Mouse (Mus musculus): ENCODE results near the gene Ccdc42.

DNA sequence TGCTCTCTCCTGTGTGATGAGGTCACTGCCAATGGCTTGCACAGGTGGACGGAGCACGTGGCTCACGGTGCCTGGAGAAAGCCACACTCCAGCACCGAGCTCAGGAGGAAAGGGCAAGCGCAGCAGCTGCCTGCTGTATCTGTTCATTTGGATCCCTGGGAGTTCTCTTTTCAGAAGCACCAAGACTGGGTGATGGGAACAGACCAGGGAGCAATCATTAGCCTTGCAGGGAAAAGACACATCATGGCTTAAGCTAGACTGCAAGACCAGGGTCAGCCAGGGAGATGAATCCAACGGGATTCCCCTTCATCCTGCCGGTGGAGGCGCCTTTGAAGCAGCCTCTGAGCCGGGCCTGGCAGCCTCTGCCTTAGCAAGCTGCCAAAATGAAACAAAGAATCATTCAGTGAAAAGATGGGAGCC is 7.3 kb upstream of the Ccdc42 start:
- TF ChIP-seq CTCF (conservative IDR thresholded peaks at IDR 0.05; ENCODE audit: low read length) (no peak), NANOG (IDR thresholded peaks at IDR 0.05; ENCODE audit: borderline replicate concordance, low read length) (no peak)

Measured in E14TG2a.4 (cell line).